Mouse (Mus musculus) olfactory bulb, adult 2 months (tissue): ENCODE measurements around the gene Rab28. TPM values are rescaled to one million over a fixed set of nuclear protein-coding genes. Genes with fewer than 3 reads are reported as not detected.
A peak's percentile ranks its signal among the peaks of the same experiment; 100 is the strongest.

ENCODE experiments used
- H3K27ac ChIP-seq: fragments of 200-500 bp; 2 replicates; pipeline ENCODE4 v1.5.1; 2012; ENCODE audit warnings: low read depth, low read length; ENCODE audit not compliant: insufficient read depth
- H3K4me1 ChIP-seq: fragments of 200-500 bp; 2 replicates; pipeline ENCODE4 v1.6.1; 2012; ENCODE audit warnings: low read length; ENCODE audit not compliant: control insufficient read depth, insufficient read depth
- H3K4me3 ChIP-seq: fragments of 200-500 bp; 2 replicates; pipeline ENCODE4 v1.5.1; 2012; ENCODE audit warnings: mild to moderate bottlenecking, low read depth, low read length, moderate library complexity; ENCODE audit not compliant: insufficient read depth
- CTCF ChIP-seq: fragments of 200-500 bp; IDR thresholded peaks from 2 replicates; pipeline ENCODE4 v1.5.1; 2012; ENCODE audit warnings: low read depth, mild to moderate bottlenecking, low read length, moderate library complexity; ENCODE audit not compliant: insufficient read depth
- POLR2A ChIP-seq: fragments of 200-500 bp; IDR thresholded peaks from 2 replicates; pipeline ENCODE4 v1.6.1; 2012; ENCODE audit warnings: mild to moderate bottlenecking, low read depth, low read length, moderate library complexity; ENCODE audit not compliant: insufficient read depth
- WGBS: fragments of 180-500 bp; shearing (Covaris S2); methylation state at CpG from one replicate; pipeline ENCODE4 v1.1.7; 2018; 5-methylcytosine and 5-hydroxymethylcytosine counted together
- polyA plus RNA-seq: library from polyadenylated mRNA; stranded (reverse); fragments of >200 nt; gene quantifications from 2 replicates; pipeline ENCODE4 v1.2.4, GENCODE M21; 2012; ENCODE audit warnings: low replicate concordance; ENCODE audit not compliant: missing spikeins, insufficient read depth, insufficient read length

The Rab28 gene
- not detected in 2 replicates for polyA plus RNA-seq

DNA sequence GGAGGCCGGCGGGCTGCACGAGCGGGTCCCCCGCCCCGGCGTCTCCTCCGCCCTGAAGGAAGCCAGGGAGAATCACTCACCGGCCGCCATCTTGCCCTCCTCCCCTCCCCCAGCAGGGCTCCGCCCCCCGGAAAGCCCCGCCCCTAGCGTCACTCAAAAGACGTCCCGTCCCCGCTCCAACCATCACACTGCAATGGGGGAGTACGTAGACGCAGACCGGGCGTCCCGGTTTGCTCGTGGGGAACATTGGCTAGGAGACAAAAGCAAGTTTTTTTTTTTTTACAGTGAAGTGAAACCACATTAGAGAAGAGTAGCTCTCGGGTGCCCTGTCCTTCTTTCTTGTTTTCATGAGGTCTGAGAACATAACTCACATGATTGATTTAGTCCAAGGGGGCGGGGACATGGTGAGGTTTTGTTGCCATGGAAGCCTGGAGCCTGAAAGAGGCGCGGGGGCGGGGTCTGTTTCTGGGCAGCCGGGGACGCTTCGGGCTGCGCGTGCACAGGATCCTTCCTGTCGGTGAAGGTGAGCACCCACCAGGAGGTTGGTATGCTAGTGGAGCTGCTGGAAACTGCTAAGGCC lies at the start of gene Rab28:
Rab28 (minus strand) TSS at position 107 of the 580 bp plus-strand sequence.
- Histone ChIP-seq H3K4me3 (peak within 1 kb of the TSS; percentile 95), H3K27ac (peak within 1 kb of the TSS; percentile 88), H3K4me1 (peaks cover 2% of the 10 kb centered on the region; the same call in 1 of the 2 replicates)
- WGBS: 1% methylated on average over 34 of the region's 34 CpGs
- TF ChIP-seq CTCF (no peak), POLR2A (no peak; the same call in 1 of the 2 replicates)

DNA sequence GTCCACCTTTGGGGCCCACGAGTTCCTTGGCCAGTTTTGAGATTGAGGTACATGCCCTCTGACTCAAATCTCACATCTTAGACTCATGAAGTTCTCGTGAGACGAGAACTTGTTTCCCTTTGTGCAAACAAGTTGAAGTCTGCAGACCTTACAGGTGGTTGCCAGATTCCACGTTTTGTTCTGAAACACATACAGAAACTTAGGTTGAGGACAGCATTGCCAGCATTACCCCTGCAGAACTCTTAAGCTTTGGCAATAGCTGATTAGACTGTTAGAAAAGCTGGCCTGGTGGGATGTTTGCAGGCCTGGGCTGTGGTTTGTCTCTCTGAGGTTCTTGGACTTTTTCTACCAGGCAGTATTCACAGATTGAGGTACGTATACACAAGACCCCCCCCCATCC lies 49.4 kb upstream of the Rab28 start:
- WGBS: 20% methylated on average over 5 of the region's 5 CpGs
- TF ChIP-seq POLR2A (no peak), CTCF (no peak)

DNA sequence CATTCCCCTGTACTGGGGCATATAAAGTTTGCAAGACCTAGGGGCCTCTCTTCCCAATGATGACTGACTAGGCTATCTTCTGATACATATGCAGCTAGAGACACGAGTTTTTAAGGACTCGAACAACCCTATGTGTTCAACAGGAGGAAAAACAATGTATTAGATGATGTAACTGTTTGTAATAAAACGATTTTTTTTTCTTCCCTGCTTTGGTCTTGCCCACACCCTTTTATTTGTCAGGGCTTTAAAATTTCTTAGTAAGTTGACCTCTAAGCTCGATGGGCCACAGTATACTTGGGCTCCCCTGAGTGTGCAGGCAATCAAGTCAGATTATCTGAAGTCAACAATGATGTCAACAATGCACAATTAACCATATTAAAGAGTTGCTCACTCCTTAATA lies 48.4 kb upstream of the Rab28 start:
- Histone ChIP-seq H3K4me3 (no peak overlapping the region), H3K27ac (no peak overlapping the region), H3K4me1 (0 out of 2 replicates have a peak, but pooled peaks cover 5% of the 10 kb centered on the region)
- TF ChIP-seq CTCF (no peak), POLR2A (no peak)
- 11% methylated on average over 4 of the region's 4 CpGs for WGBS

More for the DNA sequence above, 49.4 kb upstream of the Rab28 start:
- H3K27ac ChIP-seq: no peak overlapping the region
- H3K4me3 ChIP-seq: no peak overlapping the region
- 0 out of 2 replicates have a peak, but pooled peaks cover 5% of the 10 kb centered on the region for H3K4me1 ChIP-seq

DNA sequence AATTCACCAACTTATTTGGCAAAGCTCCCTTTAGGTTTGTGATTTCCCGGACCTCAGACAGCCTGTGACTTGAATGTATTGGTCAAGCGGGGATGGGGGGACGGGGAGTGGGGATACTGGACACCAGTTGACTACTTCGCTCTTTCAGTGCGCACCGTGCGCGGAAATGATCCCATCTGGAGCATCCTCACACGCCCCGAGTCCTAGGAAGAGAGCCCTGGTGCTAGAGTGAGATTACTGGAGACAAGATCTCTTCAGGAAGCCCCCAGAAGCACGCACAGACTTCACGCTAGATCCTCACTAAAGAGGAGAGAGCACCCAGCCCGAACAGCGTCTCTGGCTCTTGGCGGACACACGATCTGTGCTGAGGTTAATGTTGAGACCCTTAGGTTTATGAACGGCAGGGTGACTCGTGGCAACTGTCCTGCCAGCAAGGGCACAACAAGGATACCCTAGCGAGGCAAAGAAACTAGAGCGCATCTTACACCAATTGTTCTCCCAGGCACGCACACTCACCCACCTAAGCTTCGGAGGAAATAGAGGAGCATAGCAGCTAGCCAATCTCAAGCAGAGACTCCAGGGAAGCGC lies 47.5 kb upstream of the Rab28 start:
- Histone ChIP-seq H3K4me3 (no peak overlapping the region), H3K27ac (no peak overlapping the region), H3K4me1 (0 out of 2 replicates have a peak, but pooled peaks cover 5% of the 10 kb centered on the region)
- WGBS: 3% methylated on average over 23 of the region's 23 CpGs
- TF ChIP-seq POLR2A: no peak
- no peak for TF ChIP-seq CTCF

DNA sequence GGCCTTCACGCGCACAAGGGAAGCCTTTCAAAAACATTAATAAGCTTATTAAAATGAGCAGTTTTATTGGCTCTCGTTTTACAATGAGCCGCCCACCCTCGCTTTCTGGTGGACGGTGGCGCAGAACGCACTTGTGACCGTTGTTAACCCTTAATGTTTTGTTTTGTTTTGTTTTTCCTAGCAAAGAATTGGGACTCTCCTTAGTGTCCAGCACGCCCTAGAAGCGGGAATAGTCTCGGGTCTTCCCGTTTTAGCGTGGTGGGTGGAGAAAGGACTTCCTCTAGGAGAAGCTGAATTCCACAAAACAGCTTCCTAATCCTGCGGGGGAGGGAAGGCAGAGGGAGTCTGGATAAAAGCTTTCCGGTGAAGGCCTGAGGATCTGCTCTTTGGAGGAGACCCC lies 46.9 kb upstream of the Rab28 start:
- WGBS: 4% methylated on average over 16 of the region's 16 CpGs
- Histone ChIP-seq H3K4me3 (no peak overlapping the region), H3K4me1 (0 out of 2 replicates have a peak, but pooled peaks cover 5% of the 10 kb centered on the region), H3K27ac (no peak overlapping the region)
- TF ChIP-seq POLR2A (no peak), CTCF (no peak)

GRCm38 (mm10) chr5:41754226-41754775 lies 46.3 kb upstream of the Rab28 start:
- H3K4me3 ChIP-seq: no peak overlapping the region
- no peak overlapping the region for H3K27ac ChIP-seq
- TF ChIP-seq POLR2A (no peak), CTCF (no peak)
- WGBS: 4% methylated on average over 17 of the region's 17 CpGs
- 0 out of 2 replicates have a peak, but pooled peaks cover 5% of the 10 kb centered on the region for H3K4me1 ChIP-seq

GRCm38 (mm10) chr5:41752721-41753120 lies 44.8 kb upstream of the Rab28 start:
- WGBS: 27% methylated on average over 4 of the region's 4 CpGs
- no peak overlapping the region for H3K4me3 ChIP-seq
- 0 out of 2 replicates have a peak, but pooled peaks cover 5% of the 10 kb centered on the region for H3K4me1 ChIP-seq
- TF ChIP-seq CTCF: no peak
- TF ChIP-seq POLR2A: no peak
- no peak overlapping the region for H3K27ac ChIP-seq

DNA sequence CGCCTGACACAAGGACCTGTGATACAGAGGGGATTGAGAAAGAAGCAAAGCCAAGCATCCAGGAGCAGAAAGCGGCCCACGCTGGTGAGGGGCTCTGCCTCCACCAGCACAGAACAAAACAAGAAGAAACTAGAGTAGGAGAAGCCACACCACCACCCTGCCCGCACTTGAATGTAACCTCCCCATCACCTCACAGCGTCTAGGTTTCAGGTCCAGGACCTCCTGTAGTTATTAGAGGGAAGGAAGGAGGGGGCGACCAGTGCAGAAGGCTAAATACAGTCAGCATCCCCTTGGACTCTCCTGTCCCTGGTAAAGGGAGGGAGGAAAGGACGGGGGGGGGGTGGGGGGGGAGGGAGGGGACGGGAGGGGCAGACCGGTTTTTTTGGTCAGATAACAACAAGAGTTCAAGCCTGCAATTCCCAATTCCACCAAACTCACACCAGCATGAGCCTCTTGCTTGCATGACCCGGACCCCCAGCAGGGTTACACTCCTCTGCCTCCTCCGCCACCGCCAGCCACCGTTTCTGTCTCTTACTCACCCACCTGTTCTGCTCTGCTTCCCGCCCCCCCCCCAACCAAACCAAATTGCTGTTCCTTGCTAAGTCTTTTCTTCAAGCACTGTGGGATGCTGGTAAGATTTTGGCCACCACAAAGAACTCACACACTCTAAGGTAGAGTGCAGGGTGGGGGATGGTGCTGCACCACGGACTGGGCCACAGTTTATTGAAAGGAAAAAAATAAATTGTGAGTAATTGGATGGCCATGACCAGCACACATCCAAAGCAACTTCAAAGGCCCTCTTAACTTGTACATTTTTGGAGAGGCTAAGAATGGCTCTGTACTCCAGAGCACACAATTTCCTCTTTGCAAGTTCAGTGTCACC lies 37.2 kb upstream of the Rab28 start:
- WGBS: 22% methylated on average over 14 of the region's 15 CpGs
- no peak overlapping the region for H3K27ac ChIP-seq
- no peak for TF ChIP-seq CTCF
- TF ChIP-seq POLR2A: no peak
- H3K4me3 ChIP-seq: no peak overlapping the region
- H3K4me1 ChIP-seq: no peaks in the 10 kb centered on the region
